Mouse (Mus musculus) G1E (cell line): ENCODE measurements around the gene Mcl1. TPM values are rescaled to one million over a fixed set of nuclear protein-coding genes. Genes with fewer than 3 reads are reported as not detected.
A peak's percentile ranks its signal among the peaks of the same experiment; 100 is the strongest.
"Not testable (repeated sequence)": the region's sequence is repeated elsewhere in the genome, so short reads cannot be mapped to it uniquely, and the experiment has no call there.

Source experiments
- ATAC-seq: 2 replicates; pipeline ENCODE4 v1.8.0; 2016; ENCODE audit warnings: mild to moderate bottlenecking; ENCODE audit not compliant: insufficient number of reproducible peaks, poor library complexity, low FRiP score, severe bottlenecking; ENCODE audit errors: extremely low read depth
- DNase-seq: peaks from one replicate; pipeline ENCODE4 v3.0.0; 2012; ENCODE audit warnings: low spot score
- H3K27me3 ChIP-seq: 2 replicates; pipeline ENCODE4 v1.6.1; 2012; ENCODE audit warnings: mild to moderate bottlenecking, low read length, inconsistent platforms; ENCODE audit not compliant: insufficient read depth
- H3K36me3 ChIP-seq: replicated peaks from 2 replicates; pipeline ENCODE3; 2012; ENCODE audit warnings: mild to moderate bottlenecking, inconsistent platforms
- H3K4me1 ChIP-seq: 2 replicates; pipeline ENCODE4 v1.6.1; 2012; ENCODE audit warnings: low read depth, low read length, inconsistent platforms, mixed read lengths; ENCODE audit not compliant: insufficient read depth
- H3K4me3 ChIP-seq: 2 replicates; pipeline ENCODE4 v1.5.1; 2012; ENCODE audit warnings: low read depth, mild to moderate bottlenecking, inconsistent platforms, low read length, moderate library complexity, mixed read lengths
- H3K9me3 ChIP-seq: replicated peaks from 2 replicates; pipeline ENCODE4 v1.6.1; 2012; ENCODE audit warnings: inconsistent platforms
- CTCF ChIP-seq: IDR thresholded peaks from 2 replicates; pipeline ENCODE4 v1.5.1; 2012; ENCODE audit warnings: low read depth, low read length, inconsistent platforms, mixed read lengths
- GATA1 ChIP-seq: IDR thresholded peaks from 2 replicates; pipeline ENCODE4 v1.6.1; 2012; ENCODE audit warnings: borderline replicate concordance, low read length, inconsistent platforms, mixed read lengths
- GATA2 ChIP-seq: IDR thresholded peaks from 2 replicates; pipeline ENCODE4 v1.6.1; 2012; ENCODE audit warnings: low read depth, low read length, inconsistent platforms, borderline replicate concordance
- POLR2AphosphoS5 ChIP-seq: IDR thresholded peaks from 2 replicates; pipeline ENCODE4 v1.6.1; 2012; ENCODE audit warnings: low read depth, low read length, inconsistent platforms; ENCODE audit not compliant: insufficient replicate concordance
- TAL1 ChIP-seq: conservative IDR thresholded peaks from 2 replicates; pipeline ENCODE4 v1.6.1; 2012; ENCODE audit warnings: low read depth, low read length, inconsistent platforms, mixed read lengths
- polyA plus RNA-seq: library from polyadenylated mRNA; stranded (reverse); fragments of >175 nt; gene quantifications from 2 replicates; pipeline ENCODE4 v1.2.3, GENCODE M21; 2012
- total RNA-seq, 2 experiments: library from RNA; stranded (forward) in 1 of 2; stranded (reverse) in 1 of 2; fragments of 200-1000 nt in 1 of 2; fragments of >200 nt in 1 of 2; fragmentation: Nextera tagmentation in 1 of 2; gene quantifications; 2 replicates each; pipeline ENCODE4 v1.2.3; 2014 to 2017

Gene Mcl1
- total and polyA plus RNA-seq, 3 experiments, result 264 to 296 (median 280) TPM

- Histone ChIP-seq H3K27me3 (no peaks in the 10 kb centered on the region), H3K36me3 (peaks cover 88% of the 10 kb centered on the region), H3K9me3 (no peaks in the 10 kb centered on the region), H3K4me1 (peaks cover 89% of the 10 kb centered on the region), H3K4me3 (peak overlapping the region; percentile 41; the same call in 1 of the 2 replicates)
- no peak for ATAC-seq
- TF ChIP-seq POLR2AphosphoS5 (no peak), GATA1 (no peak), CTCF (no peak), TAL1 (no peak), GATA2 (no peak)
- DNase-seq, result no peak
These were observed 8.9 kb downstream of the Mcl1 start for GRCm38 (mm10) chr3:95667521-95667920.

- TF ChIP-seq POLR2AphosphoS5 (no peak), CTCF (no peak), GATA1 (no peak), GATA2 (no peak), TAL1 (no peak)
- Histone ChIP-seq H3K4me1 (peaks cover 89% of the 10 kb centered on the region), H3K27me3 (no peaks in the 10 kb centered on the region), H3K36me3 (peaks cover 88% of the 10 kb centered on the region), H3K4me3 (peak overlapping the region; percentile 41; the same call in 1 of the 2 replicates), H3K9me3 (no peaks in the 10 kb centered on the region)
- DNase-seq (no peak), ATAC-seq (no peak)
These were observed 9.4 kb downstream of the Mcl1 start for GRCm38 (mm10) chr3:95668026-95668425.

- TF ChIP-seq POLR2AphosphoS5 (no peak), GATA2 (no peak), TAL1 (no peak), CTCF (no peak)
- DNase-seq, result no peak
- peaks cover 89% of the 10 kb centered on the region for H3K4me1 ChIP-seq
- H3K36me3 ChIP-seq, result peaks cover 88% of the 10 kb centered on the region
- no peaks in the 10 kb centered on the region for H3K9me3 ChIP-seq
- peak overlapping the region; percentile 28; the same call in 1 of the 2 replicates for H3K4me3 ChIP-seq
- ATAC-seq, result no peak
- H3K27me3 ChIP-seq, result no peaks in the 10 kb centered on the region
These were observed 10.2 kb downstream of the Mcl1 start for GRCm38 (mm10) chr3:95668589-95669308.

- no peak overlapping the region; the same call in 1 of the 2 replicates for H3K4me3 ChIP-seq
- H3K4me1 ChIP-seq, result peaks cover 87% of the 10 kb centered on the region
- peaks cover 84% of the 10 kb centered on the region for H3K36me3 ChIP-seq
- H3K9me3 ChIP-seq, result no peaks in the 10 kb centered on the region
- ATAC-seq (no peak), DNase-seq (no peak)
- H3K27me3 ChIP-seq, result no peaks in the 10 kb centered on the region
- no peak for TF ChIP-seq GATA1
- TF ChIP-seq POLR2AphosphoS5, result no peak
These were observed 10.7 kb downstream of the Mcl1 start for GRCm38 (mm10) chr3:95669309-95669665.

- Histone ChIP-seq H3K4me1 (peaks cover 87% of the 10 kb centered on the region), H3K36me3 (peaks cover 79% of the 10 kb centered on the region)
- not testable (repeated sequence) for H3K27me3 ChIP-seq
These were observed 11.8 kb downstream of the Mcl1 start for GRCm38 (mm10) chr3:95670419-95670818.

GRCm38 (mm10) chr3:95671201-95671600 lies 12.6 kb downstream of the Mcl1 start:
- peaks cover 82% of the 10 kb centered on the region for H3K36me3 ChIP-seq
- peaks cover 89% of the 10 kb centered on the region for H3K4me1 ChIP-seq
- no peak overlapping the region for H3K4me3 ChIP-seq
- H3K27me3 ChIP-seq, result no peaks in the 10 kb centered on the region
- no peak for TF ChIP-seq TAL1
- no peak for TF ChIP-seq POLR2AphosphoS5
- no peak for TF ChIP-seq GATA2
- TF ChIP-seq GATA1, result no peak
- no peak for TF ChIP-seq CTCF
- no peaks in the 10 kb centered on the region for H3K9me3 ChIP-seq
- DNase-seq (no peak), ATAC-seq (no peak)

More at GRCm38 (mm10) chr3:95670419-95670818, 11.8 kb downstream of the Mcl1 start:
- not testable (repeated sequence) for H3K4me3 ChIP-seq, H3K9me3 ChIP-seq, DNase-seq, ATAC-seq

- ATAC-seq, result no peak
These were observed 13.9 kb downstream of the Mcl1 start for GRCm38 (mm10) chr3:95672461-95672860.

More at GRCm38 (mm10) chr3:95672461-95672860, 13.9 kb downstream of the Mcl1 start:
- H3K4me3 ChIP-seq, result peak overlapping the region; percentile 65; the same call in 1 of the 2 replicates
- H3K4me1 ChIP-seq, result peaks cover 89% of the 10 kb centered on the region
- peaks cover 85% of the 10 kb centered on the region for H3K36me3 ChIP-seq
- no peaks in the 10 kb centered on the region for H3K9me3 ChIP-seq
- no peak for DNase-seq
- TF ChIP-seq GATA1, result no peak
- TF ChIP-seq CTCF, result no peak
- TF ChIP-seq POLR2AphosphoS5, result no peak
- TF ChIP-seq TAL1, result no peak
- TF ChIP-seq GATA2, result no peak
- no peaks in the 10 kb centered on the region for H3K27me3 ChIP-seq
